Mouse (Mus musculus): ENCODE measurements around the gene Dhdh.

- TF ChIP-seq CTCF (conservative IDR thresholded peaks at IDR 0.05; ENCODE audit: low read length) (no peak), POU5F1 (IDR thresholded peaks at IDR 0.05; ENCODE audit: borderline replicate concordance, low read length) (no peak), NANOG (IDR thresholded peaks at IDR 0.05; ENCODE audit: borderline replicate concordance, low read length) (no peak)
Observed at GRCm38 (mm10) chr7:45426556-45426955, 62.0 kb downstream of the Dhdh start.

Data from E14TG2a.4 (cell line).